Mouse (Mus musculus) layer of hippocampus, postnatal 14 days (tissue): ENCODE results near the gene Acox1. TPM values are rescaled to one million over a fixed set of nuclear protein-coding genes. Genes with fewer than 3 reads are reported as not detected.

Experiments
- DNase-seq, 2 experiments: peaks; one replicate each; pipeline ENCODE4 v3.0.0; 2021 to 2022; ENCODE audit warnings: low spot score in 2 of 2, mixed read lengths in 1 of 2
- total RNA-seq, 2 experiments: library from RNA; stranded (reverse); gene quantifications; 2 replicates each; pipeline ENCODE4 v1.2.3; 2021

The Acox1 gene
- total RNA-seq, 2 experiments from 2014 or later, result 123 to 125 TPM

- DNase-seq, result no peak
Observed at GRCm38 (mm10) chr11:116213877-116214510, 15.1 kb upstream of the Acox1 start.

GRCm38 (mm10) chr11:116212847-116213246 is 14.0 kb upstream of the Acox1 start:
- no peak for DNase-seq

DNA sequence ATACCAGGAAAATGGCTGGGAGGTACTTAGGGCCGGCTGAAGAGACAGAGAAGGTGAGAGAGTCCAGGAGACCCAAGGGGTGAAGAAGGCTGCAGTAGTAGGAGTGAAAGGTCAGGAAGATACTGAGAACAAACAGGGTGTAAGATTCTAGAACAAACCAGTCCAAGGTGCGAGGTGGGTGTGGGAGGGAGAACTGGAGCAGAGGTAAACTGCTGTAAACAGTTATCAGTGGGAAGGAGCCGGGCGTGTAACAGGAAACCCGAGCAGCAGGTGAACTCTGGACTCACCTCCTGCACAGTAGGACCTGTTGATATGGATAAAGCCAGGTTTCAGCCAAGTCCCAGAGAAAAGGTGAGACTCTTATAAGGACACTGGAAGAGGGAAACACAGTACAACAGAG is 11.9 kb upstream of the Acox1 start:
- no peak for DNase-seq

- DNase-seq, result no peak
Observed at GRCm38 (mm10) chr11:116209257-116209656, 10.4 kb upstream of the Acox1 start.

- DNase-seq, result no peak
Observed at GRCm38 (mm10) chr11:116208660-116209059, 9.8 kb upstream of the Acox1 start.

GRCm38 (mm10) chr11:116206678-116207077 is 7.8 kb upstream of the Acox1 start:
- no peak for DNase-seq

DNA sequence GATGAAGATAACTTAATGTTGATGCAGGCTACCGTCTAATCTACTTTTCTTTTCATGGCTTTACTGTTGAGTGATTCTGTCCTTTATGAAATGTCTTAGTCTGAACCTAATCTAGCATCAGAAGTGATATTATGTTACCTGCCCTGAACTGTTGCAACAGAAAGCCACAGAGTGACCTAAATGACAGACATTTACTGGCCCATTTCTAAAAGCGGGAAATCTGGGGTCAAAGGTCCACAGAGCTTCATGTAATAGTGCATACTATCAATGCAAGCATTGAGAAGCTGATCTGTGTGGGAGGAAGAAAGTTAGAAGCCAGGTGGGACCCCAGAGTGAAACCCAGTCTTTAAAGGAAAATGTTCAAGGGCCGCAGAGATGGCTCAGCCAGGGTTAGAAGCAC is 4.3 kb upstream of the Acox1 start:
- DNase-seq, result no peak

DNA sequence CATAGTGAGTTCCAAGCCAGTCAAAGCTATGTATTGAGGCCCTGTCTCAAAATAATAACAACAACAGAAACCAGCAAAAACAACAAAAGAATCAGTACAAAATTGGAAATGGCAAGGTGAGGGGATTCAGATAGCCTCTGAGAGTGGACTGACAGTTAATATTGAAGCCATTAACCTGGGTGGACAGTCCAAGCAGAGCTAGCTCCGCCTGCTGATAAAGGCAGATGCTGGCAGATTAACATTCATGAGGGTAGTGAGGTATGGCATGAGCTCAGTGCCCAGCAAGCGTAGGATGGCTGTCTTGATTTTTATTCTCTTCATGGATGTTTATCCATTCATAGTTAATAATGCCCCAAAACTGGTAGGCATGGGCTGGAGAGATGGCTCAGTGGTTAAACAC is 2.3 kb upstream of the Acox1 start:
- no peak for DNase-seq

- DNase-seq, result no peak
Observed at GRCm38 (mm10) chr11:116198132-116198531, 713 bp downstream of the Acox1 start.

- no peak for DNase-seq
Observed at GRCm38 (mm10) chr11:116197584-116197906, 1.3 kb downstream of the Acox1 start.

GRCm38 (mm10) chr11:116196866-116197583 is 1.8 kb downstream of the Acox1 start:
- no peak for DNase-seq

- no peak for DNase-seq
Observed at GRCm38 (mm10) chr11:116196336-116196735, 2.5 kb downstream of the Acox1 start.

DNA sequence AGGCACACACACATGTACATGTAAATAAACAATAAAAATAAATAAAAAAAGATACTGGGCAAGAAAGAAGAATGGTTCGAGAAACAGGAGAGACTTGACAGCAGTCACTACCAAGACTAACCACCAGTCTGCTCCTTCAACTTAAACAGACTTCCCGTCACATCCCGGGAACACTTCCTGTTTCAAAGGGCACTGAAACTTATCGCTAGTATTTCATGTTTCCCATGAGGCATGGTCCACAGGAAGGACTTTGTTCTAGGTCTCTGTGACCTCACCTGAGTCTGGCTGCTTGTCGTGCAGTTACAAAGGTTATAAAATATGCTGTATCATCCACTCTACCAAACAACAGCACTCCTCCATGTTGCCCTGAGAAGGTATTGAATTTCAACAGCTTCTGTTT is 3.6 kb downstream of the Acox1 start:
- no peak for DNase-seq

DNA sequence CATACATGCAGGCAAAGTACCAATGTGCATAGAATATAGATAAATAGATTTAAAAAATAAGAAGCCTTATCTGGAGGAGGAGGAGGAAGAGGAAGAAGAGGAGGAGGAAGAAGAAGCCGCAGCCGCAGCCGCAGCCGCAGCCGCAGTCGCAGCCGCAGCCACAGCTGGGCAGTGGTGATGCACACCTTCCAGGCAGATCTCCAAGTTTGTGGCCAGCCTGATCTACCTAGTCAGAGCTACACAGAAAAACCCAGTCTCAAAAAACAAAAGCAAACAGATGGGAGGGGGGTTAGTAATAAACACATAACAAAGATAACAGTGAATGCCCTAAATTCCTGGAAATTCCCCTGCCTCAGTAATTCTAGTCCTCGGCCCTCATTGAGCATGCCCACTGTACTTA is 4.2 kb downstream of the Acox1 start:
- no peak for DNase-seq

DNA sequence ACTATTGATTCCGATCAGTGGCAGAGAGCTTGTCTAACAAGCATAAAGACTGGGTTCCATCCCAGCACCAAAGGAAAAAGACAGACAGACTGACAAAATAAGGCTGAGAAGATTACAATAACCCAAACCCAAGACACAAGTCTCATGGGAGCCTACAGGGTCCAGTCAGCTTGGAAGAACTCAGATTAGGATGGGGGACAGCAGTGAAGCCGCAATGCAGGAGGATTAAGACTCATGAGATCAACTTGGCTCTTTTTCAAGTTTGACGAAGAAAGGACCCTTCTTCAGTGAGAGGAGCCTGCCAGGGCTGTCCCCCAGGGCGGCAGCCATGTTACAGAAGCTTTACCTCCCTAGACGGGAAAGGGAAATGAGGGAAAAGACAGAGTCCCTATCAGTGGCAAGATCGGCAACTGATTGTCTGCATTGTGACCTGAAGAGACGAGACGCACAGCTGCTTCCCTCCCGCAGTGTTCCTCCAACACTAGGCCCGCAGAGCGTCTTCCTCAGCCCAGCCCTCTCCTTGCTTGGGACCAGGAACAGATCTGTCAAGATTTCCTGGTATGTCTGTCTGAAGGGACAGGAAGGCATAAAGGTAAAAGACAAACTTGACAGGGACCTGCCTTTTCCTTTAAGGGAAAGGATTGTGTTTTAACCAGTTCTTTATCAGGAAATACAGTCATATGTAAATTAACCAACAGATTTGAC is 11.5 kb downstream of the Acox1 start:
- DNase-seq, result no peak

DNA sequence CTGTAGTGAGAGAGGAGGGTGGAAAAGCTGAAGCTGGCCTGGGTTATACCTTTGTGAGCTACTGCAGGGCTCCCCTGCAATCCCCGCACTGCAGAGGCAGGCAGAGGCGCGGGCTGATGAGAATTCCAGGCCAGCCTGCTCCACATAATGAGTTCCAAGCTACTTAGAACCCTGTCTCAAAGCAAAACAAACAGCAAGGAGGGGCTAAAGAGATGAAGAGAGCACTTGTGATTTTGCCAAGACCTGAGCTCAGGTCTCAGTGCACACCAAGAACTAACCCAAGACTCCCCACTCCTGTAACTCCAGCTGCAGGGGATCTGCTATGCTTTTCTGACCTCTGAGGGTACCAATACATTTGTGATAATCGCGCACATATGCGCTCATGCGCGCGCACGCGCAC is 12.5 kb downstream of the Acox1 start:
- no peak for DNase-seq

GRCm38 (mm10) chr11:116185836-116186235 is 13.0 kb downstream of the Acox1 start:
- no peak for DNase-seq

DNA sequence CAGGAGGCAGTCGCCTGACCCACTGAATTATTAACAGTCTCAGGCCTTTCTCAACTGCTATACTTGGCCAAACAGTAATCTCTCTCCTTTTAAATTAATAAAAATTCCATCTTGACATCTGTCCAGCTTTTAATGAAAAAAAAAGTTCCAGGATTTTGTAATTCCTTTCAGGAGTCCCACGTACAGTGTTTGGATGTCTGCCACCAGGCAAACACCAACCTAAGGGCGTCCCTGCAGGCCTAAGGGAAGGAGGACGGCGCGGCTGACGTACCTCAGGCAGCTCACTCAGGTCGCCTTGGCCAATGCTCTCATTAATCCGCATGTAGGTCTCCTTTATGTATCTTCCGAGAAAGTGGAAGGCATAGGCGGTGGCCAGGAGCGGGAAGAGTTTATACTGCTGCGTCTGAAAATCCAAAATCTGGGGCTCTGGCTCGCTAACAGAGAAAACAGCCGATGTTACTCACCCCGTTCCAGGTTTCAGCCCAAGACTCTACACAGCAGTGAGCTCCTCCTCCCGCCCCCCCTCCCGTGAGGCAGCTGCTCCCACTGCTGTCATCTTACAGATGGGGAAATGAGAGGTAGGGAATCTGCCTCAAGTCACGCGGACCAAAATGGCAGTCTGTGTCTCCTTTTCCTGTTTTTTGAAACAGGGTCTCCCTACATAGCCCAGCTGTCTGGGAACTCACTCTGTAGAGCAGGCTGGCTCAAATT is 20.3 kb downstream of the Acox1 start:
- no peak for DNase-seq

DNA sequence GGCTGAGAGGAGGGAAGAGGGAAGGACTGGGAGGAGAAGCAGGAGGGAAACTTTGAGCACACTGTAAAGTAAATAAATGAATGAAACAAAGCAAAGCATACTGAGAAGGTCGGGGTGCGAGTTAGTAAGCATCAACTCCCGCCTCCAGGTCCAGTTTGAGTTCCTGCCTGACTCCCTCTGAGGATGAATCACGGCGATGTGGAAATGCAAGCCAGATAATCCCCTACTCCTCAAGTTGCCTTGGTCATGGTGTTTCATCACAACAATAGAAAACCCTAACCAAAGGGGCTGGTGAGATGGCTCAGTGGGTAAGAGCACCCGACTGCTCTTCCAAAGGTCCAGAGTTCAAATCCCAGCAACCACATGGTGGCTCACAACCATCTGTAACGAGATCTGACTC is 22.8 kb downstream of the Acox1 start:
- no peak for DNase-seq

DNA sequence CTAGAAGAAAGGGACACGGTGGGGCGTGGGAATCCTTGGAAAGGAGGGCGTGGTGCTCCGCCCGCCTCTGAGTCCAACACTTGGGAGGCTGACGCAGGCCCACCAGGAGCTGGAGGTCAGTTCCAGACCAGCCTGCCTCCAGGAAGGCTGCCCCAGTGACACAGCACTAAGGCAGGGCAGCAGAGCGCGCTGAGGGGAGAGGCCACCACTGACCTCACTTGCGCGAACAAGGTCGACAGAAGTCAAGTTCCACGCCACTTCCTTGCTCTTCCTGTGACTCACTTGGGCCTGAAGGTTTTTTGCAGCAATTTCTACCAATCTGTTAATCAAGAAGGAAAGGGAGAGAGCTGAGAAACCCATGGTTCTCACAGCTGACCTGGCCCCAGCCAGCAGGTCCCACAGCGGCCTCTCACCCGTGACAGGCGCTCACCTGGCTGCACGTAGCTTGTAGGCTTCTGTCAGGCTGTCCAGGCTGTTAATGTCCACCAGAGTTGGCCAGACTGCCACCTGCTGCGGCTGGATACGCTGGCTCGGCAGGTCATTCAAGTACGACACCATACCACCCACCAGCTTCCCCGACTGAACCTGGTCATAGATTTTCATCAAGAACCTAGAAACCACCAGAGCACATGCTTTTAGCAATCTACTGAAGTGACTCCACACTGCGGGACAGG is 23.9 kb downstream of the Acox1 start:
- DNase-seq, result no peak

GRCm38 (mm10) chr11:116171959-116172358 is 26.9 kb downstream of the Acox1 start:
- DNase-seq, result no peak
